Comparison of ENCODE assay signal across 18 mouse cellular contexts in genomic region chr3:82557786-82558185, GRCm38 (mm10). TPM values are rescaled to one million over a fixed set of nuclear protein-coding genes. Genes with fewer than 3 reads are reported as not detected.
A peak's percentile ranks its signal among the peaks of the same experiment; 100 is the strongest.
DNase-seq lines count a peak whose midpoint lies in the region; ATAC-seq lines count a peak whose summit lies in the region.
"Had no signal": no experiment of that assay in that cellular context is flagged by ENCODE, and none has a peak within 500 bp of the region (broad histone marks: within the 10 kb centered on the region; RNA-seq: fewer than 3 reads in every experiment).

No protein-coding gene starts in this region.

- peak; percentile 15 for DNase-seq in adrenal gland, postnatal 25 days
- DNase-seq in adrenal gland, postnatal 14 days: no peak
- DNase-seq in layer of hippocampus, postnatal 10 days (ENCODE audit: low spot score in 2 of 2): peak; percentile 24 to 59
- no peak for DNase-seq in layer of hippocampus, postnatal 36 days
- peak; percentile 9 for DNase-seq in right cerebral cortex, postnatal 14 days
- no peak for DNase-seq in right cerebral cortex, adult 18-20 months
- DNase-seq in spleen, postnatal 4 days (ENCODE audit: low spot score in 2 of 2): no peak
- DNase-seq: adrenal gland, postnatal 36 days; cerebellum, postnatal 25 days; gastrocnemius, postnatal 25 days; lung, postnatal 14 days; spleen, adult 18-20 months had no signal

- ATAC-seq in CD4-positive, CD25-positive, alpha-beta regulatory T cell, adult 4 months: no peak
- ATAC-seq: intestine, postnatal 0 days had no signal

RNA-seq across cellular contexts. Expression of gene Npy2r, which starts 9.9 kb away (rescaled TPM):
- 7.7 and 10.9 TPM in 2 replicates for total RNA-seq in adrenal gland, postnatal 25 days (2021)
- 4.6 and 5.6 TPM in 2 replicates for total RNA-seq in adrenal gland, postnatal 14 days (2021)
- 10 to 100 TPM; 22.7 to 30.1 TPM for total RNA-seq in layer of hippocampus, postnatal 10 days (2021)
- 10 to 100 TPM; 38.7 to 46.8 TPM for total RNA-seq in layer of hippocampus, postnatal 36 days (2021)
- not detected for polyA plus RNA-seq in CD4-positive, CD25-positive, alpha-beta regulatory T cell, adult 4 months (2017; shearing (Covaris generic))
- total RNA-seq: CH12.LX; gastrocnemius, postnatal 25 days; heart, adult 8-10 months had no signal
- polyA plus RNA-seq: heart, postnatal 0 days; liver, embryonic 15.5 days had no signal

Comparison
In these comparisons a context has a peak if more than half of its experiments do, and no peak if none do; other contexts are left out.
1. DNase-seq: peak in adrenal gland, postnatal 25 days (single experiment), layer of hippocampus, postnatal 10 days (2 of 2) and right cerebral cortex, postnatal 14 days (single experiment); none in adrenal gland, postnatal 14 days (single experiment), layer of hippocampus, postnatal 36 days (0 of 2), right cerebral cortex, adult 18-20 months (single experiment) and spleen, postnatal 4 days (0 of 2).